ENCODE assay signal across 14 mouse cellular contexts in genomic region chr1:138846581-138846980, GRCm38 (mm10). TPM values are rescaled to one million over a fixed set of nuclear protein-coding genes. Genes with fewer than 3 reads are reported as not detected.
DNase-seq lines count a peak whose midpoint lies in the region; ATAC-seq and TF ChIP-seq lines count a peak whose summit lies in the region.
"Had no signal": no experiment of that assay in that cellular context is flagged by ENCODE, and none has a peak within 500 bp of the region (broad histone marks: within the 10 kb centered on the region; RNA-seq: fewer than 3 reads in every experiment).

No protein-coding gene starts in this region.

- peak overlapping the region; percentile 50 for H3K4me2 ChIP-seq in hindbrain, embryonic 14.5 days (replicated peaks)
- no peak overlapping the region; the same call in 1 of the 2 replicates for H3K4me2 ChIP-seq in midbrain, embryonic 11.5 days
- no peak overlapping the region for H3K4me2 ChIP-seq in neural tube, embryonic 15.5 days

- WGBS in hindbrain, embryonic 14.5 days: 3% methylated on average over 9 of the region's 9 CpGs
- under 1% methylated on average over 9 of the region's 9 CpGs for WGBS in midbrain, embryonic 11.5 days
- WGBS in neural tube, embryonic 15.5 days: 4% methylated on average over 9 of the region's 9 CpGs

- H3K4me3 ChIP-seq in layer of hippocampus, adult 2 months: peak overlapping the region; percentile 33; the same call in 1 of the 2 replicates
- H3K4me3 ChIP-seq in hindbrain, embryonic 14.5 days (replicated peaks; ENCODE audit: low read length): peak overlapping the region; percentile 34
- H3K4me3 ChIP-seq in midbrain, embryonic 11.5 days (ENCODE audit: low read depth, low read length): peak overlapping the region; percentile 32
- H3K4me3 ChIP-seq in neural tube, embryonic 15.5 days (replicated peaks): 0 out of 2 replicates have a peak overlapping the region, but pooled peaks have one; percentile 5
- H3K4me3 ChIP-seq: lung, embryonic 15.5 days had no signal

- H3K36me3 ChIP-seq in hindbrain, embryonic 14.5 days (replicated peaks; ENCODE audit: control insufficient read depth, insufficient read depth): peaks cover 2% of the 10 kb centered on the region; the same call in 1 of the 2 replicates
- H3K36me3 ChIP-seq in midbrain, embryonic 11.5 days (ENCODE audit: control insufficient read depth, insufficient read depth, low read length): no peaks in the 10 kb centered on the region
- H3K36me3 ChIP-seq in neural tube, embryonic 15.5 days: peaks cover 7% of the 10 kb centered on the region; the same call in 1 of the 2 replicates

- DNase-seq in layer of hippocampus, adult 2 months (ENCODE audit: low spot score in 2 of 2): no peak
- no peak for DNase-seq in layer of hippocampus, adult 11-12 months (ENCODE audit: low spot score)
- no peak for DNase-seq in hindbrain, embryonic 14.5 days (ENCODE audit: low spot score)
- peak; percentile 93 for DNase-seq in midbrain, embryonic 11.5 days (ENCODE audit: low spot score, missing footprints)
- no peak for DNase-seq in cerebellum, adult 18-20 months
- DNase-seq in testis, postnatal 14 days (ENCODE audit: low spot score): no peak
- DNase-seq in adrenal gland, adult 18-20 months (ENCODE audit: low spot score in 2 of 2): no peak
- DNase-seq: cerebellum, adult 2 months; kidney, postnatal 36 days; left cerebral cortex, postnatal 4 days had no signal

- H3K9ac ChIP-seq in hindbrain, embryonic 14.5 days: peak overlapping the region; percentile 43
- peak overlapping the region; percentile 25; the same call in 1 of the 2 replicates for H3K9ac ChIP-seq in midbrain, embryonic 11.5 days (ENCODE audit: low read length)
- H3K9ac ChIP-seq in neural tube, embryonic 15.5 days (replicated peaks): no peak overlapping the region
- H3K9ac ChIP-seq: lung, embryonic 15.5 days had no signal

- peaks cover 10% of the 10 kb centered on the region; the same call in 1 of the 2 replicates for H3K4me1 ChIP-seq in hindbrain, embryonic 14.5 days (replicated peaks; ENCODE audit: control insufficient read depth, insufficient read depth, low read length)
- peaks cover 24% of the 10 kb centered on the region for H3K4me1 ChIP-seq in midbrain, embryonic 11.5 days (ENCODE audit: control insufficient read depth, insufficient read depth, low read length)
- peaks cover 35% of the 10 kb centered on the region for H3K4me1 ChIP-seq in neural tube, embryonic 15.5 days

- no peaks in the 10 kb centered on the region for H3K9me3 ChIP-seq in hindbrain, embryonic 14.5 days (ENCODE audit: control insufficient read depth, low read length)
- no peaks in the 10 kb centered on the region for H3K9me3 ChIP-seq in midbrain, embryonic 11.5 days (ENCODE audit: control insufficient read depth, low read length)
- H3K9me3 ChIP-seq in neural tube, embryonic 15.5 days (replicated peaks): no peaks in the 10 kb centered on the region
- H3K9me3 ChIP-seq: lung, embryonic 15.5 days had no signal

- no peak for TF ChIP-seq CTCF in layer of hippocampus, adult 2 months (conservative IDR thresholded peaks at IDR 0.05)

- peaks cover 73% of the 10 kb centered on the region for H3K27me3 ChIP-seq in hindbrain, embryonic 14.5 days (ENCODE audit: control insufficient read depth, insufficient read depth, low read length)
- peaks cover 78% of the 10 kb centered on the region for H3K27me3 ChIP-seq in midbrain, embryonic 11.5 days (ENCODE audit: control insufficient read depth, insufficient read depth, low read length)
- H3K27me3 ChIP-seq in neural tube, embryonic 15.5 days (replicated peaks): peaks cover 76% of the 10 kb centered on the region

- H3K27ac ChIP-seq in layer of hippocampus, adult 2 months: no peak overlapping the region
- peak overlapping the region; percentile 72 for H3K27ac ChIP-seq in hindbrain, embryonic 14.5 days
- no peak overlapping the region; the same call in 1 of the 2 replicates for H3K27ac ChIP-seq in midbrain, embryonic 11.5 days (ENCODE audit: low read depth, low read length)
- H3K27ac ChIP-seq in neural tube, embryonic 15.5 days (replicated peaks): no peak overlapping the region
- H3K27ac ChIP-seq: lung, embryonic 15.5 days had no signal

- no peak for ATAC-seq in hindbrain, embryonic 14.5 days (ENCODE audit: low FRiP score)
- ATAC-seq in midbrain, embryonic 11.5 days (ENCODE audit: low FRiP score): no peak
- no peak for ATAC-seq in neural tube, embryonic 15.5 days (ENCODE audit: low FRiP score)
- ATAC-seq: intestine, postnatal 0 days had no signal

RNA-seq across cellular contexts. Expression of gene Lhx9, which starts 1.8 kb away (rescaled TPM):
- total RNA-seq in layer of hippocampus, adult 2 months (2021): 10 to 100 TPM; 16.5 to 17.4 TPM
- polyA plus RNA-seq in hindbrain, embryonic 14.5 days (2014; fragmentation: Nextera tagmentation; extraction: Ambion mirVana): 9.5 and 18.5 TPM in 2 replicates
- 43.4 and 48.9 TPM in 2 replicates for polyA plus RNA-seq in midbrain, embryonic 11.5 days (2014; fragmentation: Nextera tagmentation; extraction: Ambion mirVana)
- 2.8 and 4.5 TPM in 2 replicates for polyA plus RNA-seq in neural tube, embryonic 15.5 days (2015; fragmentation: Nextera tagmentation; extraction: Ambion mirVana)
- not detected for total RNA-seq in adrenal gland, adult 18-20 months (2021)
- total RNA-seq: gastrocnemius, postnatal 25 days had no signal
- polyA plus RNA-seq: intestine, postnatal 0 days; lung, embryonic 15.5 days had no signal

RNA-seq across cellular contexts. Expression of gene 2310009B15Rik, which starts 10.1 kb away (rescaled TPM):
- 10 to 100 TPM; 23.1 to 24.7 TPM for total RNA-seq in layer of hippocampus, adult 2 months (2021)
- polyA plus RNA-seq in hindbrain, embryonic 14.5 days (2014; fragmentation: Nextera tagmentation; extraction: Ambion mirVana): 32.5 and 37.1 TPM in 2 replicates
- polyA plus RNA-seq in midbrain, embryonic 11.5 days (2014; fragmentation: Nextera tagmentation; extraction: Ambion mirVana): 57.0 and 63.0 TPM in 2 replicates
- polyA plus RNA-seq in neural tube, embryonic 15.5 days (2015; fragmentation: Nextera tagmentation; extraction: Ambion mirVana): 29.8 and 32.1 TPM in 2 replicates
- total RNA-seq in adrenal gland, adult 18-20 months (2021): 10 to 100 TPM; 17.8 to 19.0 TPM
